8 mouse cellular contexts compared by ENCODE assay signal in genomic region chr7:29293131-29294065, GRCm38 (mm10). TPM values are rescaled to one million over a fixed set of nuclear protein-coding genes. Genes with fewer than 3 reads are reported as not detected.
DNase-seq lines count a peak whose midpoint lies in the region; ATAC-seq and TF ChIP-seq lines count a peak whose summit lies in the region.
"Had no signal": no experiment of that assay in that cellular context is flagged by ENCODE, and none has a peak within 500 bp of the region (broad histone marks: within the 10 kb centered on the region; RNA-seq: fewer than 3 reads in every experiment).

No protein-coding gene starts in this region.

- H3K4me1 ChIP-seq in E14TG2a.4 (replicated peaks; ENCODE audit: low read depth, low read length) (peaks cover 76% of the 10 kb centered on the region), ES-E14 (ENCODE audit: control insufficient read depth in 2 of 2, insufficient read depth in 2 of 2, low read length in 2 of 2, poor library complexity in 1 of 2) (peaks cover 9 to 40% of the 10 kb centered on the region in 2 experiments; a peak in 3 of 4 replicates)
- peaks cover 3% of the 10 kb centered on the region; the same call in 1 of the 2 replicates for H3K4me1 ChIP-seq in heart, adult 2 months (ENCODE audit: control insufficient read depth, insufficient read depth, low read length)
- no peaks in the 10 kb centered on the region; the same call in 1 of the 2 replicates for H3K4me1 ChIP-seq in kidney, adult 2 months (ENCODE audit: control insufficient read depth, insufficient read depth, low read length)
- H3K4me1 ChIP-seq in midbrain, embryonic 13.5 days (replicated peaks), result peaks cover 51% of the 10 kb centered on the region
- H3K4me1 ChIP-seq in thymus, adult 2 months (replicated peaks; ENCODE audit: control insufficient read depth, insufficient read depth, low read length), result peaks cover 13% of the 10 kb centered on the region

- no peak overlapping the region for H3K4me2 ChIP-seq in midbrain, embryonic 13.5 days (replicated peaks)

- 45% methylated on average over 19 of the region's 19 CpGs for WGBS in heart, adult 2 months
- 67% methylated on average over 19 of the region's 19 CpGs for WGBS in kidney, adult 2 months
- 26% methylated on average over 19 of the region's 19 CpGs for WGBS in midbrain, embryonic 13.5 days
- 90% methylated on average over 16 of the region's 19 CpGs for WGBS in thymus, adult 2 months

- H3K27ac ChIP-seq in ES-E14 (ENCODE audit: insufficient read depth, low read depth, low read length, poor library complexity, severe bottlenecking), result peak overlapping the region; percentile 79; the same call in 1 of the 2 replicates
- H3K27ac ChIP-seq in heart, adult 2 months, result peak overlapping the region; percentile 79
- H3K27ac ChIP-seq in kidney, adult 2 months (ENCODE audit: insufficient read depth, low read depth, low read length), result peak overlapping the region; percentile 45
- H3K27ac ChIP-seq in midbrain, embryonic 13.5 days, result peak overlapping the region; percentile 74
- no peak overlapping the region for H3K27ac ChIP-seq in thymus, adult 2 months (ENCODE audit: control insufficient read depth, insufficient read depth, low read length)
- H3K27ac ChIP-seq: liver, embryonic 14.5 days had no signal

- DNase-seq in ES-E14 (ENCODE audit: low read depth, low spot score), result no peak
- DNase-seq in heart, adult 2 months, result peak; percentile 70
- DNase-seq in kidney, adult 2 months, result peak; percentile 63
- DNase-seq in thymus, adult 2 months, result no peak
- no peak for DNase-seq in spleen, postnatal 4 days (ENCODE audit: low spot score in 2 of 2)

- TF ChIP-seq POLR2A in heart, adult 2 months (IDR thresholded peaks at IDR 0.05; ENCODE audit: insufficient read depth, low read depth, low read length), result 0 out of 2 replicates have a peak, but pooled peaks have one; percentile 6
- TF ChIP-seq POLR2A in kidney, adult 2 months (IDR thresholded peaks at IDR 0.05; ENCODE audit: low read depth, low read length), result no peak
- TF ChIP-seq POLR2A in thymus, adult 2 months (IDR thresholded peaks at IDR 0.05; ENCODE audit: control insufficient read depth, extremely low read depth, insufficient read depth, low read length, poor library complexity), result no peak

- ATAC-seq in midbrain, embryonic 13.5 days, result peak; percentile 10; the same call in 1 of the 2 replicates

- in situ Hi-C loops in ES-E14 (cut with MboI; ENCODE audit: low sequenced_read_pairs in 2 of 2, unreplicated experiment in 2 of 2), result no loop called here

- H3K36me3 ChIP-seq in E14TG2a.4 (ENCODE audit: insufficient read depth, low read length) (peaks cover 15% of the 10 kb centered on the region), ES-E14 (ENCODE audit: control insufficient read depth, insufficient read depth, low read length, poor library complexity, severe bottlenecking) (peaks cover 2% of the 10 kb centered on the region; the same call in 1 of the 2 replicates)
- no peaks in the 10 kb centered on the region for H3K36me3 ChIP-seq in heart, adult 2 months (ENCODE audit: control insufficient read depth, insufficient read depth, low read length)
- no peaks in the 10 kb centered on the region for H3K36me3 ChIP-seq in kidney, adult 2 months (ENCODE audit: control insufficient read depth, insufficient read depth, low read length)
- no peaks in the 10 kb centered on the region for H3K36me3 ChIP-seq in midbrain, embryonic 13.5 days
- no peaks in the 10 kb centered on the region for H3K36me3 ChIP-seq in thymus, adult 2 months (ENCODE audit: control insufficient read depth, insufficient read depth, low read length)

- no peak for TF ChIP-seq EP300 in heart, adult 2 months (IDR thresholded peaks at IDR 0.05; ENCODE audit: insufficient read depth, low read depth, low read length)

- no peaks in the 10 kb centered on the region for H3K79me2 ChIP-seq in heart, adult 2 months (replicated peaks; ENCODE audit: control insufficient read depth, insufficient read depth, low read length)

- H3K9me3 ChIP-seq in E14TG2a.4 (ENCODE audit: low read length), result no peaks in the 10 kb centered on the region
- H3K9me3 ChIP-seq in ES-E14 (ENCODE audit: control insufficient read depth, insufficient read depth, low read depth, low read length), result no peaks in the 10 kb centered on the region
- no peaks in the 10 kb centered on the region for H3K9me3 ChIP-seq in midbrain, embryonic 13.5 days

- intact Hi-C loops in heart, adult 2 months (cut with DNase I), result no loop called here

- TF ChIP-seq CTCF in E14TG2a.4 (conservative IDR thresholded peaks at IDR 0.05; ENCODE audit: low read length), result no peak
- TF ChIP-seq CTCF in heart, adult 2 months (IDR thresholded peaks at IDR 0.05), result no peak
- no peak for TF ChIP-seq CTCF in kidney, adult 2 months (conservative IDR thresholded peaks at IDR 0.05; ENCODE audit: insufficient read depth, insufficient read length, low read depth, low read length)
- TF ChIP-seq CTCF in thymus, adult 2 months (IDR thresholded peaks at IDR 0.05; ENCODE audit: borderline replicate concordance, control insufficient read depth, extremely low read depth, insufficient read depth, low read length, poor library complexity), result no peak

- no peaks in the 10 kb centered on the region; the same call in 1 of the 2 replicates for H3K27me3 ChIP-seq in E14TG2a.4 (ENCODE audit: insufficient read depth, low read length)
- H3K27me3 ChIP-seq in heart, adult 2 months (ENCODE audit: control insufficient read depth, insufficient read depth, low read length), result no peaks in the 10 kb centered on the region
- no peaks in the 10 kb centered on the region for H3K27me3 ChIP-seq in kidney, adult 2 months (replicated peaks; ENCODE audit: control insufficient read depth, insufficient read depth, low read length)
- H3K27me3 ChIP-seq in midbrain, embryonic 13.5 days, result no peaks in the 10 kb centered on the region
- H3K27me3 ChIP-seq in thymus, adult 2 months (ENCODE audit: control insufficient read depth, insufficient read depth, low read length), result no peaks in the 10 kb centered on the region

- peak overlapping the region; percentile 24; the same call in 1 of the 2 replicates for H3K9ac ChIP-seq in ES-E14 (ENCODE audit: insufficient read depth, low read depth, low read length, poor library complexity, severe bottlenecking)
- H3K9ac ChIP-seq in heart, adult 2 months (ENCODE audit: low read depth, low read length), result no peak overlapping the region
- no peak overlapping the region for H3K9ac ChIP-seq in midbrain, embryonic 13.5 days (replicated peaks)
- H3K9ac ChIP-seq: liver, embryonic 14.5 days had no signal

- H3K4me3 ChIP-seq in E14TG2a.4 (replicated peaks; ENCODE audit: low read length) (peak overlapping the region; percentile 70), ES-E14 (ENCODE audit: insufficient read depth in 1 of 2, low read depth in 1 of 2, low read length in 2 of 2, poor library complexity in 1 of 2, severe bottlenecking in 1 of 2) (0 out of 4 replicates have a peak overlapping the region, but pooled peaks of 1 of the 2 experiments have one; percentile 8)
- no peak overlapping the region for H3K4me3 ChIP-seq in heart, adult 2 months
- no peak overlapping the region for H3K4me3 ChIP-seq in kidney, adult 2 months (ENCODE audit: insufficient read depth, low read depth, low read length)
- H3K4me3 ChIP-seq in midbrain, embryonic 13.5 days (replicated peaks), result no peak overlapping the region
- no peak overlapping the region for H3K4me3 ChIP-seq in thymus, adult 2 months (ENCODE audit: control insufficient read depth, insufficient read depth, low read length)

TF ChIP-seq in ES-E14, 5 proteins besides CTCF, POLR2A, EP300 and RAD21:
- no peak for TF ChIP-seq CHD2 (IDR thresholded peaks at IDR 0.05; ENCODE audit: low read depth, low read length)
- TF ChIP-seq MAFK (IDR thresholded peaks at IDR 0.05; ENCODE audit: insufficient read depth, low read depth, low read length), result no peak
TF ChIP-seq in ES-E14: peak in this region for 0.

RNA-seq across cellular contexts. Expression of gene Ppp1r14a, which starts 4.3 kb away (rescaled TPM):
- 10.6 and 11.2 TPM in 2 replicates for total RNA-seq in ES-E14 (2012; rRNA removed)
- total RNA-seq in heart, adult 2 months (2021), result 10 to 100 TPM in 1 of 2 experiments, 1 to 10 TPM in 1; 8.7 to 10.3 TPM
- polyA plus RNA-seq in heart, adult 2 months (2012; rRNA removed), result 16.3 and 18.4 TPM in 2 replicates
- polyA plus RNA-seq in kidney, adult 2 months (2012; rRNA removed), result 12.3 and 16.1 TPM in 2 replicates
- 7.9 and 8.1 TPM in 2 replicates for polyA plus RNA-seq in midbrain, embryonic 13.5 days (2015; fragmentation: Nextera tagmentation; extraction: Ambion mirVana)
- 5.4 and 5.8 TPM in 2 replicates for polyA plus RNA-seq in thymus, adult 2 months (2012; rRNA removed)

RNA-seq across cellular contexts. Expression of gene Dpf1, which starts 10.4 kb away (rescaled TPM):
- 18.0 and 20.0 TPM in 2 replicates for total RNA-seq in ES-E14 (2012; rRNA removed)
- total RNA-seq in heart, adult 2 months (2021), result under 1 TPM in 1 of 2 experiments, not detected in 1; 0.27 TPM
- polyA plus RNA-seq in heart, adult 2 months (2012; rRNA removed), result 0.21 and 0.38 TPM in 2 replicates
- 0.07 and 0.11 TPM in 2 replicates for polyA plus RNA-seq in kidney, adult 2 months (2012; rRNA removed)
- 201 and 213 TPM in 2 replicates for polyA plus RNA-seq in midbrain, embryonic 13.5 days (2015; fragmentation: Nextera tagmentation; extraction: Ambion mirVana)
- polyA plus RNA-seq in thymus, adult 2 months (2012; rRNA removed), result 1.6 and 1.8 TPM in 2 replicates

RNA-seq across cellular contexts. Expression of gene Spint2, which starts 11.7 kb away (rescaled TPM):
- 202 and 424 TPM in 2 replicates for total RNA-seq in ES-E14 (2012; rRNA removed)
- 10 to 100 TPM; 39.4 to 46.4 TPM for total RNA-seq in heart, adult 2 months (2021)
- 40.5 and 45.7 TPM in 2 replicates for polyA plus RNA-seq in heart, adult 2 months (2012; rRNA removed)
- 421 and 474 TPM in 2 replicates for polyA plus RNA-seq in kidney, adult 2 months (2012; rRNA removed)
- 26.1 and 28.7 TPM in 2 replicates for polyA plus RNA-seq in midbrain, embryonic 13.5 days (2015; fragmentation: Nextera tagmentation; extraction: Ambion mirVana)
- 426 and 460 TPM in 2 replicates for polyA plus RNA-seq in thymus, adult 2 months (2012; rRNA removed)

RNA-seq across cellular contexts. Expression of gene 2200002D01Rik, which starts 45.1 kb away (rescaled TPM):
- 19.9 and 20.0 TPM in 2 replicates for total RNA-seq in ES-E14 (2012; rRNA removed)
- 1 to 10 TPM; 1.5 to 2.0 TPM for total RNA-seq in heart, adult 2 months (2021)
- polyA plus RNA-seq in heart, adult 2 months (2012; rRNA removed), result 0.98 and 1.00 TPM in 2 replicates
- polyA plus RNA-seq in kidney, adult 2 months (2012; rRNA removed), result 4.6 and 7.2 TPM in 2 replicates
- polyA plus RNA-seq in midbrain, embryonic 13.5 days (2015; fragmentation: Nextera tagmentation; extraction: Ambion mirVana), result 0.92 and 2.0 TPM in 2 replicates
- polyA plus RNA-seq in thymus, adult 2 months (2012; rRNA removed), result 3.6 and 3.7 TPM in 2 replicates

RNA-seq across cellular contexts. Expression of gene Yif1b, which starts 55.3 kb away (rescaled TPM):
- 201 and 296 TPM in 2 replicates for total RNA-seq in ES-E14 (2012; rRNA removed)
- 10 to 100 TPM; 63.6 to 74.6 TPM for total RNA-seq in heart, adult 2 months (2021)
- 123 and 138 TPM in 2 replicates for polyA plus RNA-seq in heart, adult 2 months (2012; rRNA removed)
- polyA plus RNA-seq in kidney, adult 2 months (2012; rRNA removed), result 179 and 207 TPM in 2 replicates
- 77.0 and 80.8 TPM in 2 replicates for polyA plus RNA-seq in midbrain, embryonic 13.5 days (2015; fragmentation: Nextera tagmentation; extraction: Ambion mirVana)
- 143 and 146 TPM in 2 replicates for polyA plus RNA-seq in thymus, adult 2 months (2012; rRNA removed)

Comparison
In these comparisons a context has a peak if more than half of its experiments do, and no peak if none do; other contexts are left out.
1. DNase-seq: peak in heart, adult 2 months (2 of 2) and kidney, adult 2 months (single experiment); none in ES-E14 (single experiment), thymus, adult 2 months (single experiment) and spleen, postnatal 4 days (0 of 2).
2. RNA of gene Dpf1, which starts 10.4 kb away (polyA plus RNA-seq): 201 to 213 TPM in midbrain, embryonic 13.5 days; 1.6 to 1.8 TPM in thymus, adult 2 months, 0.21 to 0.38 TPM in heart, adult 2 months and 0.07 to 0.11 TPM in kidney, adult 2 months; every median in the first group is over 10 times any median in the second.